Mouse (Mus musculus): ENCODE results near the gene Fam234b. TPM values are rescaled to one million over a fixed set of nuclear protein-coding genes. Genes with fewer than 3 reads are reported as not detected.

Gene Fam234b
- polyA plus RNA-seq, 1 experiment from 2014 or later, result 31.8 TPM

DNA sequence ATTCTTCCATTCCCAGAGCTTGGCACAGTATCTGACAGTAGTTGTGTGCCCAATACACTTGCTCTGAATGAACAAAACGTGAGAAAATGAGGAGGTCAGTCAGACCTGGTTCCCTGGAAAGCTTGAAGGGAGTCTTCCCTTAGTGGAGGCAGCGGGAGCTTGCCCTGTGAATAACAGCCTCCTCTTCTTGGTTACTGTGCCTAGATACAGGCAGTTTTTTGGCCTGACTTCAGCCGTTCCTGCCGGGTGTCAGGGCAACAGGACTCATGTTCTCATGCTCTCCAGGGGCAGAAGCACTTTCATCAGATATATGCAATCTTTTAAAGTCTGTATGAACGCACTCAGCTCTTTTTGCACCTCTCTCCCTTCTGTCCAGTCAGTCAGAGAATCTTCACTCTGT is 81.5 kb downstream of the Fam234b start:
- DNase-seq (ENCODE audit: low spot score), result no peak
- Histone ChIP-seq H3K9me3 (replicated peaks; ENCODE audit: low read length) (no peaks in the 10 kb centered on the region), H3K36me3 (ENCODE audit: insufficient read depth, low read length) (no peaks in the 10 kb centered on the region), H3K4me1 (replicated peaks; ENCODE audit: insufficient read depth, low read length) (no peaks in the 10 kb centered on the region; the same call in 1 of the 2 replicates), H3K27me3 (ENCODE audit: insufficient read depth, low read length) (no peaks in the 10 kb centered on the region), H3K9ac (ENCODE audit: low read depth, low read length) (no peak overlapping the region), H3K4me3 (replicated peaks; ENCODE audit: low read depth, low read length) (no peak overlapping the region), H3K27ac (no peak overlapping the region), H3K4me2 (ENCODE audit: low read length) (no peak overlapping the region)
- TF ChIP-seq CTCF (IDR thresholded peaks at IDR 0.05; ENCODE audit: low read depth), result no peak
- ATAC-seq (replicated peaks; ENCODE audit: low FRiP score, low read depth), result no peak
- 32% methylated on average over 5 of the region's 5 CpGs for WGBS

DNA sequence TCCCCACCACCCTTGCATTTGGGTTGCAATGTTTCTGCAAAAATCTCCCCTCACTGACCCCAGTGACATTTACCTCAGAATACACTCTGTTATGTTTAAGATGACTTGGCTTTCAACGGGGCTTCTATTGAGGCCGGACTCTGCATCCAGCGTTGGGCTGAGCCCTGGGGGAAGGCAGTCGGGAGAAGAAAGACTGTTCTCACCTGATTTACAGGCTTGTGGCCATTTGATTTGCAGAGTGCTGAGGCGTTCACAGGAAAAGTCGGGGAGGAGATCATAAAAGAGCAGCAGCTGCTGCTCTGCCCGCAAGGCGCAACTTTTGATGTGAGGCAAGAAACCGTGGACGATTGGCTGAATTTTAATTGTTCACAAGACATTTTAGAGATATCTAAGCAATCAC is 82.1 kb downstream of the Fam234b start:
- Histone ChIP-seq H3K4me3 (replicated peaks; ENCODE audit: low read depth, low read length) (no peak overlapping the region), H3K9me3 (replicated peaks; ENCODE audit: low read length) (no peaks in the 10 kb centered on the region), H3K4me1 (replicated peaks; ENCODE audit: insufficient read depth, low read length) (no peaks in the 10 kb centered on the region; the same call in 1 of the 2 replicates), H3K36me3 (ENCODE audit: insufficient read depth, low read length) (no peaks in the 10 kb centered on the region), H3K9ac (ENCODE audit: low read depth, low read length) (no peak overlapping the region), H3K27ac (no peak overlapping the region), H3K27me3 (ENCODE audit: insufficient read depth, low read length) (no peaks in the 10 kb centered on the region), H3K4me2 (ENCODE audit: low read length) (no peak overlapping the region)
- TF ChIP-seq CTCF (IDR thresholded peaks at IDR 0.05; ENCODE audit: low read depth), result no peak
- ATAC-seq (replicated peaks; ENCODE audit: low FRiP score, low read depth) (no peak), DNase-seq (ENCODE audit: low spot score) (peak; percentile 69)
- WGBS, result 12% methylated on average over 10 of the region's 10 CpGs

- DNase-seq (ENCODE audit: low spot score), result no peak
- Histone ChIP-seq H3K4me1 (replicated peaks; ENCODE audit: insufficient read depth, low read length) (no peaks in the 10 kb centered on the region; the same call in 1 of the 2 replicates), H3K9ac (ENCODE audit: low read depth, low read length) (no peak overlapping the region), H3K4me3 (replicated peaks; ENCODE audit: low read depth, low read length) (no peak overlapping the region), H3K27ac (no peak overlapping the region), H3K27me3 (ENCODE audit: insufficient read depth, low read length) (no peaks in the 10 kb centered on the region), H3K9me3 (replicated peaks; ENCODE audit: low read length) (no peaks in the 10 kb centered on the region), H3K4me2 (ENCODE audit: low read length) (no peak overlapping the region), H3K36me3 (ENCODE audit: insufficient read depth, low read length) (no peaks in the 10 kb centered on the region)
- no peak for TF ChIP-seq CTCF (IDR thresholded peaks at IDR 0.05; ENCODE audit: low read depth)
- ATAC-seq (replicated peaks; ENCODE audit: low FRiP score, low read depth), result no peak
- WGBS, result 47% methylated on average over 4 of the region's 4 CpGs
Measured at GRCm38 (mm10) chr6:135292391-135292790, 94.6 kb downstream of the Fam234b start.

DNA sequence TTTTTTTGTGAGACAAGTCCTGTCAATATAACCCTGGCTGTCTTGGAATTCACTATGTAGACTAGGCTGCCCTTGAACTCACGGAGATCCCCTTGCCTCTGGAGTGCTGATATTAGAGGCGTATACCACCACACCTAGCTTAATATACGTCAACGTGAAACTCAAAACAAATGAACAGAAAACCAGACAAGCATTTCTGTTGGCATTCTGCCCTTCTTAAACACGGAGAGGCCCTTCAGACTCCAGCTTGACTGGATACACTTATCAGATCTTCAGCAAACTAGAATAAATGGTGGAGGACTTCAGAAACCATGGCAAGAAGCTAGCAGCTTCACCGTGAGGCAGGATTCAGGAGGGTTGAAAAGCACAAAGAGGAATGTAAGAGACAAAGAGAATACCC is 96.4 kb downstream of the Fam234b start:
- WGBS, result 74% methylated on average over 6 of the region's 6 CpGs
- no peak for ATAC-seq (replicated peaks; ENCODE audit: low FRiP score, low read depth)
- H3K9me3 ChIP-seq (replicated peaks; ENCODE audit: low read length), result no peaks in the 10 kb centered on the region
- H3K27me3 ChIP-seq (ENCODE audit: insufficient read depth, low read length), result no peaks in the 10 kb centered on the region
- no peaks in the 10 kb centered on the region; the same call in 1 of the 2 replicates for H3K4me1 ChIP-seq (replicated peaks; ENCODE audit: insufficient read depth, low read length)
- no peak for TF ChIP-seq CTCF (IDR thresholded peaks at IDR 0.05; ENCODE audit: low read depth)
- H3K4me2 ChIP-seq (ENCODE audit: low read length), result no peak overlapping the region
- H3K36me3 ChIP-seq (ENCODE audit: insufficient read depth, low read length), result no peaks in the 10 kb centered on the region
- no peak overlapping the region for H3K9ac ChIP-seq (ENCODE audit: low read depth, low read length)
- no peak for DNase-seq (ENCODE audit: low spot score)
- no peak overlapping the region for H3K4me3 ChIP-seq (replicated peaks; ENCODE audit: low read depth, low read length)
- no peak overlapping the region for H3K27ac ChIP-seq

Other genes with a start within 250 kb of the Fam234b start
- gene Apold1, start 216.3 kb upstream of the Fam234b start, polyA plus RNA-seq (2015; fragmentation: Nextera tagmentation; extraction: Ambion mirVana), result 4.4 and 4.5 TPM in 2 replicates
- 85.9 and 91.6 TPM in 2 replicates for gene Ddx47, start 186.4 kb upstream of the Fam234b start, polyA plus RNA-seq (2015; fragmentation: Nextera tagmentation; extraction: Ambion mirVana)
- 14.6 and 15.7 TPM in 2 replicates for gene Gprc5a, start 132.3 kb upstream of the Fam234b start, polyA plus RNA-seq (2015; fragmentation: Nextera tagmentation; extraction: Ambion mirVana)
- 0.08 TPM in 1 of 2 replicates, not detected in the other for gene Gprc5d, start 79.7 kb upstream of the Fam234b start, polyA plus RNA-seq (2015; fragmentation: Nextera tagmentation; extraction: Ambion mirVana)
- 48.0 and 52.3 TPM in 2 replicates for gene Hebp1, start within 50 bp of the Fam234b start, polyA plus RNA-seq (2015; fragmentation: Nextera tagmentation; extraction: Ambion mirVana)
- 0.37 and 0.62 TPM in 2 replicates for gene Gsg1, start 56.4 kb downstream of the Fam234b start, polyA plus RNA-seq (2015; fragmentation: Nextera tagmentation; extraction: Ambion mirVana)
- gene Pbp2, start 112.4 kb downstream of the Fam234b start, polyA plus RNA-seq (2015; fragmentation: Nextera tagmentation; extraction: Ambion mirVana), result 0.20 and 0.42 TPM in 2 replicates
- 54.7 and 55.7 TPM in 2 replicates for gene Emp1, start 164.6 kb downstream of the Fam234b start, polyA plus RNA-seq (2015; fragmentation: Nextera tagmentation; extraction: Ambion mirVana)